Mouse (Mus musculus) MEL (cell line): ENCODE results near the gene Vps50.

Experiments
- CHD1 ChIP-seq: IDR thresholded peaks from 2 replicates; pipeline ENCODE4 v1.6.1; 2012; ENCODE audit warnings: low read depth, mild to moderate bottlenecking, inconsistent platforms, low read length, improper control_type of control experiment
- CTCF ChIP-seq, 3 experiments: IDR thresholded peaks in 2 of 3; conservative IDR thresholded peaks in 1 of 3; 2 replicates each; pipeline ENCODE4 v1.5.1; 2011 to 2012; ENCODE audit warnings: low read length in 3 of 3, low read depth in 2 of 3, mild to moderate bottlenecking in 2 of 3, improper control_type of control experiment in 1 of 3, inconsistent platforms in 1 of 3, mixed read lengths in 1 of 3, moderate library complexity in 1 of 3; ENCODE audit not compliant: control insufficient read depth in 1 of 3, insufficient read depth in 1 of 3, poor library complexity in 1 of 3, severe bottlenecking in 1 of 3
- EP300 ChIP-seq, 2 experiments: IDR thresholded peaks; 2 replicates each; pipeline ENCODE4 v1.6.1; 2011; ENCODE audit warnings: improper control_type of control experiment in 2 of 2, low read length in 2 of 2, low read depth in 1 of 2, mild to moderate bottlenecking in 1 of 2
- POLR2A ChIP-seq, 2 experiments: IDR thresholded peaks; 2 replicates each; pipeline ENCODE4 v1.6.1; 2011 to 2012; ENCODE audit warnings: low read length in 2 of 2, mild to moderate bottlenecking in 2 of 2, control low read depth in 1 of 2, improper control_type of control experiment in 1 of 2, low read depth in 1 of 2, moderate library complexity in 1 of 2; ENCODE audit not compliant: control insufficient read depth in 1 of 2, insufficient read depth in 1 of 2, poor library complexity in 1 of 2
- POLR2AphosphoS5 ChIP-seq: IDR thresholded peaks from 2 replicates; pipeline ENCODE4 v1.6.1; 2012; ENCODE audit warnings: low read depth, borderline replicate concordance, mild to moderate bottlenecking, inconsistent platforms, low read length, moderate library complexity, mixed read lengths
- TAL1 ChIP-seq: IDR thresholded peaks from 2 replicates; pipeline ENCODE4 v1.6.1; 2012; ENCODE audit warnings: mild to moderate bottlenecking, inconsistent platforms, low read length, moderate library complexity, mixed read lengths
- UBTF ChIP-seq: IDR thresholded peaks from 2 replicates; pipeline ENCODE4 v1.6.1; 2012; ENCODE audit warnings: low read depth, mild to moderate bottlenecking, inconsistent platforms, low read length, improper control_type of control experiment, moderate library complexity, borderline replicate concordance; ENCODE audit not compliant: insufficient read depth

DNA sequence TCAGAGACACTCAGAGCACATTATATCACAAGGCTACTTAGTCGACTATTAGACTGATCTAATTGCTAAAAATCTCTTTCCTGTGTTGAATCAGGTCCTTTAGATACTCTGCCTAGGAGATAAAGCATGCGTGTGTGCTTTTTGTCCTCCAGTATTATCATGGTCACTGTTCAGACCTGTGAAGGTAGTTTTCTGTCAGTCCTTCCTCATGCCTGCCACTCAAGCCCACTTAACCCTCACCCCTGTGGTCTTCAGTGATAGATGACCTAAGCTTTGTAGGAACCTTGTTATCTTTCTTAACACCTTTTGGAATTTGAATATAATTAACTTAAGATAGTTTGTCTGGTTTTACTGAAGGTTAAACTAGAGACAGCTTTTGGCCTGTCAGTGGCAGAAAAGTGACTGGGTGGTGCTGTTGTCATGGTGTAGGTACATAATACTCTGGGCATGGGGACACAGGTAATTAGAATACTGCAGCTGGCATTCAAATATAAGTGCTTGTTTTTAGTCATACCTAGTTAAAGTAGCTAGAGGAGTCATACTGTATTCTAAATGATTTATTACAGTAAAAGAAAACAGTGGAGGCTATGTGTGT is 74.1 kb downstream of the Vps50 start:
- TF ChIP-seq CTCF (IDR thresholded peaks at IDR 0.05 in 2 of 3, conservative IDR thresholded peaks at IDR 0.05 in 1 of 3; ENCODE audit: control insufficient read depth in 1 of 3, insufficient read depth in 1 of 3, low read depth in 2 of 3, low read length in 3 of 3, poor library complexity in 1 of 3, severe bottlenecking in 1 of 3) (no peak), POLR2A (IDR thresholded peaks at IDR 0.05; ENCODE audit: control insufficient read depth in 1 of 2, insufficient read depth in 1 of 2, low read depth in 1 of 2, low read length in 2 of 2, poor library complexity in 1 of 2) (no peak), CHD1 (no peak), POLR2AphosphoS5 (no peak), TAL1 (no peak), UBTF (no peak), EP300 (IDR thresholded peaks at IDR 0.05; ENCODE audit: low read depth in 1 of 2, low read length in 2 of 2) (no peak)
